Mouse (Mus musculus): ENCODE results near the gene Taok3.

DNA sequence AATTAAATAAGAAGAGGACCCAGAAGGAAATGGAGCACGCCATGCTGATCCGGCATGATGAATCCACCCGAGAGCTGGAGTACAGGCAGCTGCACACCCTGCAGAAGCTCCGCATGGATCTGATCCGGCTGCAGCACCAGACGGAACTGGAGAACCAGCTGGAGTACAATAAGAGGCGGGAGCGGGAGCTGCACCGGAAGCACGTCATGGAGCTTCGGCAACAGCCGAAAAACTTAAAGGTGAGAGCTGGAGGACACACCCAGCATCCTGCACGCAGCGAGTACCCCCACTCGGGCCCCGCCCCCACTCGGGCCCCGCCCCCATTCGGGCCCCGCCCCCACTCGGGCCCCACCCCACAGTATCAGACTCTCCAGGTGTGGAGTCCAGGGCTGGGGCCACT, 143.6 kb downstream of the Taok3 start:
- TF ChIP-seq POLR2A (IDR thresholded peaks at IDR 0.05; ENCODE audit: insufficient read depth, low read depth, low read length) (no peak), CTCF (IDR thresholded peaks at IDR 0.05; ENCODE audit: insufficient read depth, low read depth, low read length) (no peak)

Data from olfactory bulb, adult 2 months (tissue).